Comparison of ENCODE assay signal across 21 mouse cellular contexts in the genomic region with DNA sequence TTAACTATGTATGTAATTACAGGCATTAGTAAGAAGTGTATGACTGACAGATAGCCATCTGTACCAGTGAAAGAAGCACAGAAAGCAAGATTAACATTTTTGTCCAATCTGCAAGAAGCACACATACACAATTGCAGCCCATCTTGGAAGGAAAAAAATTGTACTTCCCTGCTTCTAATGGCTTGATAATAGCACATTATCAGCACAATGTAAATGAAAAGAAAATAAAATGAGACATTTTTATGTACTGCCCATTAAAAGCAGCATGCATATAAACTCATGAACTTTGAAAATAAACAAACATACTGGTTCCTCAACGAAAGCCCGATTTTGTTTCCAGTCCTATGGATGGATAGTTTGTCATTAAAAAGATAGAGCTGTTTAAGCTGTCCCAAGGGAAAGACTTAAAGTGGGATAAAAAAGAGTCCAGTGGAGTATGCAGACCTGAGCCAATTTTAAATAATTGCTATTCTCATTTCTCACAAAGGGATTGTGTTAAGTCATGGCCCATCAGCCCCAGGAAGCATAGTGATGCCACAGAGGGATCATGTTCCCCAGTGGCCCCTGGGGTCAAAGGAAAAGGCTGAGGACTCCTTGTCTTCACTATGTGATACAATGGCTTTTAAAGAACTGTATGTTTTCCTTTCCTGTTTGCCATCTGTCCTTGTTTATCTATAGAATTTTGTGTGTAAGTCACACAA.
DNase-seq lines count a peak whose midpoint lies in the region; ATAC-seq and TF ChIP-seq lines count a peak whose summit lies in the region.
"Had no signal": no experiment of that assay in that cellular context is flagged by ENCODE, and none has a peak within 500 bp of the region (broad histone marks: within the 10 kb centered on the region; RNA-seq: fewer than 3 reads in every experiment).

No protein-coding gene starts in this region.

- no peaks in the 10 kb centered on the region for H3K27me3 ChIP-seq in kidney, embryonic 14.5 days (ENCODE audit: control insufficient read depth, insufficient read depth, low read length)
- no peaks in the 10 kb centered on the region for H3K27me3 ChIP-seq in lung, embryonic 14.5 days (ENCODE audit: insufficient read depth, low read length)
- H3K27me3 ChIP-seq in embryonic facial prominence, embryonic 10.5 days (replicated peaks; ENCODE audit: low read depth, poor library complexity, severe bottlenecking): no peaks in the 10 kb centered on the region
- H3K27me3 ChIP-seq: embryonic facial prominence, embryonic 15.5 days; forebrain, embryonic 15.5 days; heart, embryonic 15.5 days had no signal

- no peaks in the 10 kb centered on the region for H3K9me3 ChIP-seq in kidney, embryonic 14.5 days (ENCODE audit: control insufficient read depth, low read length)
- no peaks in the 10 kb centered on the region for H3K9me3 ChIP-seq in lung, embryonic 14.5 days (ENCODE audit: low read depth, low read length)
- H3K9me3 ChIP-seq in embryonic facial prominence, embryonic 10.5 days: no peaks in the 10 kb centered on the region
- H3K9me3 ChIP-seq: embryonic facial prominence, embryonic 15.5 days; forebrain, embryonic 10.5 days; forebrain, embryonic 15.5 days; heart, embryonic 15.5 days had no signal

- no peak for DNase-seq in kidney, adult 18-20 months
- peak; percentile 60 for DNase-seq in lung, embryonic 14.5 days
- DNase-seq in lung, adult 2 months: no peak
- DNase-seq in embryonic facial prominence, embryonic 10.5 days (ENCODE audit: low spot score): peak; percentile 23
- DNase-seq in frontal cortex, adult 2 months (ENCODE audit: extremely low spot score in 1 of 2, low spot score in 1 of 2): no peak
- DNase-seq: adrenal gland, adult 2 months; adrenal gland, postnatal 25 days; cerebellum, adult 18-20 months; cerebellum, adult 9-11 months; cerebellum, postnatal 36 days; gastrocnemius, postnatal 10 days; heart, adult 2 months; heart, postnatal 14 days had no signal

- peak overlapping the region; percentile 1; the same call in 1 of the 2 replicates for H3K27ac ChIP-seq in kidney, embryonic 14.5 days (ENCODE audit: low read depth, low read length)
- no peak overlapping the region for H3K27ac ChIP-seq in lung, embryonic 14.5 days (ENCODE audit: low read depth)
- H3K27ac ChIP-seq in embryonic facial prominence, embryonic 10.5 days (replicated peaks): no peak overlapping the region
- H3K27ac ChIP-seq: embryonic facial prominence, embryonic 15.5 days; forebrain, embryonic 10.5 days; forebrain, embryonic 15.5 days; heart, adult 2 months; heart, embryonic 15.5 days; hindbrain, embryonic 14.5 days had no signal

- no peak overlapping the region for H3K4me2 ChIP-seq in kidney, embryonic 14.5 days (replicated peaks; ENCODE audit: low read depth, low read length)
- no peak overlapping the region for H3K4me2 ChIP-seq in lung, embryonic 14.5 days
- H3K4me2 ChIP-seq: embryonic facial prominence, embryonic 15.5 days; forebrain, embryonic 15.5 days; heart, embryonic 11.5 days; heart, embryonic 15.5 days; hindbrain, embryonic 14.5 days had no signal

- WGBS in kidney, embryonic 14.5 days: 16% methylated on average over 2 of the region's 2 CpGs
- 32% methylated on average over 2 of the region's 2 CpGs for WGBS in lung, embryonic 14.5 days
- 45% methylated on average over 2 of the region's 2 CpGs for WGBS in lung, adult 2 months
- 45% methylated on average over 2 of the region's 2 CpGs for WGBS in embryonic facial prominence, embryonic 10.5 days

- H3K4me1 ChIP-seq in kidney, embryonic 14.5 days (ENCODE audit: control insufficient read depth, insufficient read depth, low read length): peaks cover 7% of the 10 kb centered on the region
- no peaks in the 10 kb centered on the region for H3K4me1 ChIP-seq in lung, embryonic 14.5 days (ENCODE audit: insufficient read depth)
- no peaks in the 10 kb centered on the region for H3K4me1 ChIP-seq in lung, adult 2 months (ENCODE audit: control insufficient read depth, insufficient read depth, low read length)
- H3K4me1 ChIP-seq in embryonic facial prominence, embryonic 10.5 days: peaks cover 5% of the 10 kb centered on the region
- H3K4me1 ChIP-seq: embryonic facial prominence, embryonic 15.5 days; forebrain, embryonic 15.5 days; heart, embryonic 15.5 days had no signal

- ATAC-seq in kidney, embryonic 14.5 days (ENCODE audit: low FRiP score, low TSS enrichment): peak; percentile 96
- no peak for ATAC-seq in lung, embryonic 14.5 days (ENCODE audit: insufficient read depth)
- ATAC-seq: forebrain, embryonic 15.5 days had no signal

- no peak for TF ChIP-seq POLR2A in lung, adult 2 months (IDR thresholded peaks at IDR 0.05; ENCODE audit: borderline replicate concordance, extremely low read depth, low read depth, low read length)

- no peak overlapping the region for H3K4me3 ChIP-seq in kidney, embryonic 14.5 days (ENCODE audit: low read length)
- no peak overlapping the region for H3K4me3 ChIP-seq in lung, embryonic 14.5 days (ENCODE audit: low read depth, low read length)
- H3K4me3 ChIP-seq in lung, adult 2 months (replicated peaks; ENCODE audit: extremely low read depth, low read depth, low read length): no peak overlapping the region
- no peak overlapping the region for H3K4me3 ChIP-seq in embryonic facial prominence, embryonic 10.5 days
- H3K4me3 ChIP-seq: embryonic facial prominence, embryonic 15.5 days; erythroblast, embryonic 14.5 days; forebrain, embryonic 10.5 days; forebrain, embryonic 15.5 days; heart, adult 2 months; heart, embryonic 15.5 days had no signal

- no peaks in the 10 kb centered on the region for H3K36me3 ChIP-seq in kidney, embryonic 14.5 days (ENCODE audit: control insufficient read depth, insufficient read depth, low read length)
- no peaks in the 10 kb centered on the region for H3K36me3 ChIP-seq in lung, embryonic 14.5 days (ENCODE audit: insufficient read depth)
- no peaks in the 10 kb centered on the region for H3K36me3 ChIP-seq in embryonic facial prominence, embryonic 10.5 days (replicated peaks)
- H3K36me3 ChIP-seq: embryonic facial prominence, embryonic 15.5 days; forebrain, embryonic 10.5 days; forebrain, embryonic 15.5 days; heart, embryonic 15.5 days had no signal

- no peak overlapping the region for H3K9ac ChIP-seq in kidney, embryonic 14.5 days (ENCODE audit: low read depth, low read length)
- H3K9ac ChIP-seq in lung, embryonic 14.5 days: no peak overlapping the region
- H3K9ac ChIP-seq: embryonic facial prominence, embryonic 15.5 days; forebrain, embryonic 15.5 days; heart, embryonic 15.5 days; hindbrain, embryonic 14.5 days had no signal

- TF ChIP-seq CTCF in lung, embryonic 14.5 days (IDR thresholded peaks at IDR 0.05; ENCODE audit: low read depth): no peak
- TF ChIP-seq CTCF in lung, adult 2 months (IDR thresholded peaks at IDR 0.05; ENCODE audit: insufficient read depth, low read length): no peak

Comparison
In these comparisons a context has a peak if more than half of its experiments do, and no peak if none do; other contexts are left out.
1. DNase-seq: peak in lung, embryonic 14.5 days (single experiment) and embryonic facial prominence, embryonic 10.5 days (single experiment); none in kidney, adult 18-20 months (single experiment), lung, adult 2 months (single experiment) and frontal cortex, adult 2 months (0 of 2).